Mouse (Mus musculus) small intestine, adult 2 months (tissue): Measurements from ENCODE around the gene Pcnp.

Experiments used
- CTCF ChIP-seq: fragments of 200-500 bp; IDR thresholded peaks from 2 replicates; pipeline ENCODE4 v1.5.1; 2012; ENCODE audit warnings: low read depth, mild to moderate bottlenecking, control low read depth, inconsistent platforms, low read length, moderate library complexity, mixed read lengths; ENCODE audit not compliant: insufficient replicate concordance, insufficient read length; ENCODE audit errors: extremely low read depth
- POLR2A ChIP-seq: fragments of 200-500 bp; IDR thresholded peaks from 2 replicates; pipeline ENCODE4 v1.6.1; 2012; ENCODE audit warnings: low read depth, mild to moderate bottlenecking, control low read depth, inconsistent platforms, low read length, moderate library complexity

GRCm38 (mm10) chr16:56028722-56029551 lies 602 bp downstream of the Pcnp start:
- TF ChIP-seq CTCF (no peak), POLR2A (no peak)
